Mouse (Mus musculus): ENCODE results near the gene Slc44a1. TPM values are rescaled to one million over a fixed set of nuclear protein-coding genes. Genes with fewer than 3 reads are reported as not detected.

The Slc44a1 gene
- polyA plus RNA-seq, 1 experiment from 2014 or later: 19.1 TPM

DNA sequence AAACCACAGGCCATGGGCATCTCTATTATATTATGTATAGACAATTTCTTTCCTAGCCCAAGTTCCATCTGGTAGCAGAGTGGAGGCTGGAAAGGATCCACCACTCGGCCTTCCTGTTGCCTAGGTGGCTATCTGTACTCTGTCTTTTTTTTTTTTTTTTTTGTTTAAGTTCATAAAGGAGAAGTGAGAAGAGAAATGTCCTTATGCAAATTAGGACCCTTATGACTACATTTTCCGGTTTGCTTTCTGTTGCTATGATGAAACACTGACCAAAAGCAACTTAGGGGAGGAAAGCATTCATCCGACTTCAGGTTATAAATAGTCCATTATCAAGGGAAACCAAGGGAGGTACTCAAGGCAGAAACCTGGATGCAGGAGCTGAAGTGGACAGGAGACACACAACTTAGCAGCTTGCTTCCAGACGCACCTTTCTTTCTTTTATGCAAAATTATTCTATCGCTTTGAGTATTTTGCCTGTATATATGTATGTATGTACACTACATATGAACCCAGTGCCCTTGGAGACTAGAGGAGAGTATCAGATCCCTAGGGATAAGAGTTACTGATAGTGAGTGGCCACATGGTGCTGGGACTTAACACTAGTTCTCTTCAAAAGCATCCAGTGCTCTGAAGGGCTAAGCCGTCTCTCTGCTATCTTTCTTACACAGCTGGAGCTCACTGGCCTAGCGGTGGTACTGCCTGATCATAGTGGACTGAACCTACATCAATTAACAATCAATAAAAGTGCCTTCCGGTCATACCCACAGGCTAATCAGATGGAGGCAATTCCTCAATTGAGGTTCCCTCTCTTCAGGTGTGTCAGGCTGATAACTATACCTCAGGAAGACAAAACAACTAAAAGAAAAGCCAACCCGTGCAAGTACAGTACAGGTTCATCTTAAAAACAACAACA, 28.0 kb upstream of the Slc44a1 start:
- H3K27ac ChIP-seq: no peak overlapping the region
- 82% methylated on average over 9 of the region's 9 CpGs for WGBS
- no peaks in the 10 kb centered on the region for H3K27me3 ChIP-seq
- no peaks in the 10 kb centered on the region for H3K9me3 ChIP-seq
- no peak overlapping the region for H3K4me2 ChIP-seq
- H3K4me3 ChIP-seq (replicated peaks): no peak overlapping the region
- H3K36me3 ChIP-seq (replicated peaks): no peaks in the 10 kb centered on the region
- H3K4me1 ChIP-seq: no peaks in the 10 kb centered on the region
- H3K9ac ChIP-seq: no peak overlapping the region
- ATAC-seq (ENCODE audit: low FRiP score): no peak

DNA sequence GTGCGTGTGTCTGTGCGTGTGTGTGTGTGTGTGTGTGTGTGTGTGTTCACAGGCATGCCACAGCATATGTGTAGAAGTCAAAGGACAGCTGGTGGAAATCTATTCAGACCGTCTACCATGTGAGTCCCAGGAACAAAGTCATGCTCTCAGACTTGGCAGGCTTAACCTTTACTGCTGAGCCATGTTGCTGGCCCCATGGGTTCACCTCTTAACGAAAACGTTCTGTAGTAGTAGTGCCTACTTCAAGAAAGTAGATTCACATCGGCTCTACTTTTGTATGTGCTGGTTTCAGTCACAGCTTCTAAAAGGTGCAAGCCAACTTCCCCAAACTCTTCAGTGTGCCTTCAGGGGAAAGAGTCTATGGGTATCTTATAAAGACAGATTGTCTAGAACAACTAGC, 27.2 kb upstream of the Slc44a1 start:
- no peak overlapping the region for H3K4me3 ChIP-seq (replicated peaks)
- no peaks in the 10 kb centered on the region for H3K27me3 ChIP-seq
- H3K9ac ChIP-seq: no peak overlapping the region
- H3K27ac ChIP-seq: no peak overlapping the region
- no peak overlapping the region for H3K4me2 ChIP-seq
- no peaks in the 10 kb centered on the region for H3K4me1 ChIP-seq
- WGBS: 82% methylated on average over 6 of the region's 6 CpGs
- ATAC-seq (ENCODE audit: low FRiP score): no peak
- no peaks in the 10 kb centered on the region for H3K9me3 ChIP-seq
- no peaks in the 10 kb centered on the region for H3K36me3 ChIP-seq (replicated peaks)

GRCm38 (mm10) chr4:53414031-53414797, 26.0 kb upstream of the Slc44a1 start:
- Histone ChIP-seq H3K4me3 (replicated peaks) (no peak overlapping the region), H3K9me3 (no peaks in the 10 kb centered on the region), H3K27me3 (no peaks in the 10 kb centered on the region), H3K9ac (no peak overlapping the region), H3K4me1 (no peaks in the 10 kb centered on the region), H3K36me3 (replicated peaks) (no peaks in the 10 kb centered on the region), H3K4me2 (no peak overlapping the region), H3K27ac (no peak overlapping the region)
- no peak for ATAC-seq (ENCODE audit: low FRiP score)
- 85% methylated on average over 9 of the region's 9 CpGs for WGBS

DNA sequence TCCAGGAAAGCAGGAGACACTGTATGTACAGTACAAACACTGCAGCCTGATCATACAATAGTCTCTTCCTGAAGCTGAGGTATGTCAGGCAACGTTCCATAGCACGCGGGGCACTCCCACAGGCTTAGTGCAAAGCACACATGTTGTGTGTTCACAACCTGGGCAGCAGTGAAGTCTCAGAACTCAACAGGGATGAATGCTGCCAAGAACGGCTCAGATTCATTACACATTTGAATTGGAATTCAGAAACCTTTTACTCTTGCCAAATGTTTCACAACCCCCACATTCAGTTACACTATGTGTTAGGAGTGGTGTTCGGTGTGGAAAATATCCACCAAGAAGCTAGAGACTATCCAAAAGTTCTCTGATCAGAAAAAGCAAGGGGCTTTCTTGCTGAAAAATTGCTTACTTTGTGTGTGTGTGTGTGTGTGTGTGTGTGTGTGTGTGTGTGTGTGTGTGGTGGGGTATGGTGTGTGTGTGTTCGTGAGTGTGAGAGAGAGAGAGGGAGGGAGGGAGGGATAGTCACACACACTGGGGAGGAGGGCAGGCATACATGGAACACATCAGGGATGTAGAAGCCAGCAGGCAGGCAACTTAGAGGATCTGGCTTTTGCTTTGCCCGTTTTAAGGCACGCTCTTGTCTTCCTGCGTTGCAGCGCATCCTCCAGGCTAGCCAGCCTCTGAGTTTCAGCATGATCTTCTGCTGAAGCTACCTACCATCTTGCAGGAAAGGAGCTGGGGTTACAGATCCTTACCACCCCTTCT, 24.2 kb upstream of the Slc44a1 start:
- no peak overlapping the region for H3K27ac ChIP-seq
- WGBS: 91% methylated on average over 9 of the region's 10 CpGs
- no peaks in the 10 kb centered on the region for H3K27me3 ChIP-seq
- no peak for ATAC-seq (ENCODE audit: low FRiP score)
- H3K4me2 ChIP-seq: no peak overlapping the region
- H3K36me3 ChIP-seq (replicated peaks): no peaks in the 10 kb centered on the region
- no peak overlapping the region for H3K4me3 ChIP-seq (replicated peaks)
- H3K4me1 ChIP-seq: no peaks in the 10 kb centered on the region
- no peaks in the 10 kb centered on the region for H3K9me3 ChIP-seq
- no peak overlapping the region for H3K9ac ChIP-seq

DNA sequence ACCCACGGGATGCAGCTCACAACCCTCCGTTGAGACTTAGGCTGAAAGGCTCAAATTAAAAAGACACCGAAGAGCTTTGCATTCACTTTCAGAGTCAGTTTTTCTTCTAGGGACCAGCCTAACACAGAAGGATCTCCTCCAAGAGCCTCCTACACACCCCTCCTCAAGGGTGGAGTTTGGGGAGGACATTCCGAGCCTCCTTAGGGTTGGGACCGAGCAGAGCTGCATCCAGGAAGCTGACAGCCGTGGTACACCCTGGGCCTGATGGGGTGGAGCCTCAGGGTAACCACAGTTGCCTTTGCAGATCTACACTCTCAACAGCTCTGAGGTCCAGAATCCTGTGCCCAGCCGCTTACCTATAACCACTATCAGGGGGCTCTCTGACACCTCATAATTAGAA, 23.3 kb upstream of the Slc44a1 start:
- 74% methylated on average over 7 of the region's 7 CpGs for WGBS
- Histone ChIP-seq H3K27me3 (no peaks in the 10 kb centered on the region), H3K4me1 (no peaks in the 10 kb centered on the region)

GRCm38 (mm10) chr4:53422799-53423198, 17.4 kb upstream of the Slc44a1 start:
- no peaks in the 10 kb centered on the region for H3K4me1 ChIP-seq
- ATAC-seq (ENCODE audit: low FRiP score): no peak
- WGBS: 84% methylated on average over 2 of the region's 2 CpGs

More for the DNA sequence above, 23.3 kb upstream of the Slc44a1 start:
- no peak for ATAC-seq (ENCODE audit: low FRiP score)
- no peaks in the 10 kb centered on the region for H3K9me3 ChIP-seq
- no peak overlapping the region for H3K4me3 ChIP-seq (replicated peaks)
- no peak overlapping the region for H3K9ac ChIP-seq
- H3K4me2 ChIP-seq: no peak overlapping the region
- H3K27ac ChIP-seq: no peak overlapping the region
- H3K36me3 ChIP-seq (replicated peaks): no peaks in the 10 kb centered on the region

DNA sequence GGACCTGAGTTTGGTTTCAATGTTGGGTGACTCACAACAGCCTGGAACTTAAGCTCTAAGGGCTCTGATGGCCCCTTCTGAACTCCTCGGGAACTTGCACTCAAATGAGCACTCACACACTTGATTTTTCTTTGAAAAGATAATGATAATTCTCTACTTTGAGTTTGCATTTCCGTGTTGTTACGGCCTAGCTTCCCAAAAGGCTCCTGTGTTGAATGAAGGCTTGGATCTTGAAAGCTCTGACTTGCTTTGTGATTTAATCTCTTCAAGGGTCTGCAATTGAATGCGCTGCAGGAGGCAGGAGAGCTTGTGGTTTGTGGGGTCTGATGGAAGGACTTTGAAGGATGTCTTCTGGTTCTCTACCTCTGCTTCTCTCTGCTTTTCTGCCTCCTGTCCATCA, 13.1 kb upstream of the Slc44a1 start:
- no peak overlapping the region for H3K4me2 ChIP-seq
- no peak overlapping the region for H3K4me3 ChIP-seq (replicated peaks)
- H3K36me3 ChIP-seq (replicated peaks): no peaks in the 10 kb centered on the region
- H3K27me3 ChIP-seq: no peaks in the 10 kb centered on the region
- no peak for ATAC-seq (ENCODE audit: low FRiP score)
- no peaks in the 10 kb centered on the region for H3K9me3 ChIP-seq
- WGBS: 63% methylated on average over 4 of the region's 4 CpGs
- no peak overlapping the region for H3K27ac ChIP-seq
- no peaks in the 10 kb centered on the region for H3K4me1 ChIP-seq
- H3K9ac ChIP-seq: no peak overlapping the region

More at GRCm38 (mm10) chr4:53422799-53423198, 17.4 kb upstream of the Slc44a1 start:
- Histone ChIP-seq H3K4me2 (no peak overlapping the region), H3K9ac (no peak overlapping the region), H3K9me3 (no peaks in the 10 kb centered on the region), H3K27ac (no peak overlapping the region), H3K27me3 (no peaks in the 10 kb centered on the region), H3K4me3 (replicated peaks) (no peak overlapping the region), H3K36me3 (replicated peaks) (no peaks in the 10 kb centered on the region)

GRCm38 (mm10) chr4:53430522-53430921, 9.7 kb upstream of the Slc44a1 start:
- Histone ChIP-seq H3K9me3 (no peaks in the 10 kb centered on the region), H3K27ac (no peak overlapping the region), H3K27me3 (no peaks in the 10 kb centered on the region), H3K4me2 (no peak overlapping the region), H3K4me3 (replicated peaks) (no peak overlapping the region), H3K4me1 (no peaks in the 10 kb centered on the region), H3K9ac (no peak overlapping the region), H3K36me3 (replicated peaks) (no peaks in the 10 kb centered on the region)
- WGBS: 73% methylated on average over 6 of the region's 6 CpGs
- no peak for ATAC-seq (ENCODE audit: low FRiP score)

- H3K9ac ChIP-seq: no peak overlapping the region
- H3K27me3 ChIP-seq: no peaks in the 10 kb centered on the region
- no peak for ATAC-seq (ENCODE audit: low FRiP score)
- no peak overlapping the region for H3K4me3 ChIP-seq (replicated peaks)
- 90% methylated on average over 10 of the region's 10 CpGs for WGBS
- no peaks in the 10 kb centered on the region for H3K36me3 ChIP-seq (replicated peaks)
- H3K27ac ChIP-seq: no peak overlapping the region
- H3K4me2 ChIP-seq: no peak overlapping the region
- H3K9me3 ChIP-seq: no peaks in the 10 kb centered on the region
- no peaks in the 10 kb centered on the region for H3K4me1 ChIP-seq
Observed at GRCm38 (mm10) chr4:53431585-53432234, 8.5 kb upstream of the Slc44a1 start.

DNA sequence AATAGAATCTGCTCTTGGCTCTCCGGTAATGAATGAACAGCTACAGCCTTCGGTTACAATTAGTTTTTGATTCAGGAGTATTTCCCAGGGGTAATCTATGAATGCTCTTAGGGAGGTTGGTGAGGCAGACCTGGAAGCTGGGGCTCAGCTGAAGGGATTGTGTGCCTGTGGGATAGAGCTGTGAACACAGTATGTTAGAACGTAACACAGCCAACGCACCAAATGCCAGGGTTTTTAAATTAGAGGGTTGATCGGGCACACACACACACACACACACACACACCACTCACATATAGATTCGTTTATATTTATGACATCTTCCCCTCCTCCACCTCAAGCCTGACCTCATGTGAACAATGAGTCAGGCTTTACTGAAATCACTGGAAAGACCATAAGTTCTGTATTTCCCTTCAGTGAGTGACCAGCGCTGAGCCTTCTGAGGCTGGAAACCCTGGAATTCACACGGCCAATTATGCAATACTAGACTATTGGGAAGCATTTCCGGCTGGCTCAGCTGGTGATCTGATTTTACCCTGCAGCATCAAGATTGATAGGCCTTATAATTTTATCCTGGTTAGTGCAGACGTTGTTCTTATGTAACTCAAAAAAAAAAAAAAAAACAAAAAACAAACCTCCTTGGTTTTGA, 3.0 kb upstream of the Slc44a1 start:
- no peaks in the 10 kb centered on the region for H3K9me3 ChIP-seq
- H3K27ac ChIP-seq: no peak overlapping the region
- 80% methylated on average over 10 of the region's 10 CpGs for WGBS
- no peaks in the 10 kb centered on the region for H3K36me3 ChIP-seq (replicated peaks)
- no peak for ATAC-seq (ENCODE audit: low FRiP score)
- H3K9ac ChIP-seq: no peak overlapping the region
- H3K4me3 ChIP-seq (replicated peaks): no peak overlapping the region
- peaks cover 4% of the 10 kb centered on the region for H3K27me3 ChIP-seq
- no peak overlapping the region for H3K4me2 ChIP-seq
- H3K4me1 ChIP-seq: peaks cover 20% of the 10 kb centered on the region

- WGBS: 89% methylated on average over 2 of the region's 2 CpGs
- Histone ChIP-seq H3K4me3 (replicated peaks) (no peak overlapping the region), H3K36me3 (replicated peaks) (no peaks in the 10 kb centered on the region), H3K4me2 (no peak overlapping the region), H3K9me3 (no peaks in the 10 kb centered on the region), H3K4me1 (peaks cover 22% of the 10 kb centered on the region), H3K27me3 (peaks cover 7% of the 10 kb centered on the region), H3K27ac (no peak overlapping the region), H3K9ac (no peak overlapping the region)
- ATAC-seq (ENCODE audit: low FRiP score): no peak
Observed at GRCm38 (mm10) chr4:53438386-53438785, 1.8 kb upstream of the Slc44a1 start.
